Mouse (Mus musculus): ENCODE measurements at regions not wholly inside any gene's neighbourhood (a gene's known extent, or its start where the extent isn't known, plus 50 kb on each side); places are given as distances from the start of the nearest gene placed in this dataset.

GRCm38 (mm10) chr17:45808374-45808773 is 74.7 kb upstream of the 1600014C23Rik start:
- Histone ChIP-seq H3K27me3 (peaks cover 25% of the 10 kb centered on the region), H3K9me3 (no peaks in the 10 kb centered on the region), H3K36me3 (no peaks in the 10 kb centered on the region), H3K27ac (no peak overlapping the region), H3K9ac (replicated peaks) (no peak overlapping the region), H3K4me3 (replicated peaks) (no peak overlapping the region), H3K4me2 (no peak overlapping the region), H3K4me1 (replicated peaks) (peaks cover 33% of the 10 kb centered on the region)
- ATAC-seq (ENCODE audit: insufficient number of reproducible peaks, insufficient read depth, low FRiP score, low TSS enrichment, low read depth), result no peak
- 74% methylated on average over 4 of the region's 4 CpGs for WGBS

DNA sequence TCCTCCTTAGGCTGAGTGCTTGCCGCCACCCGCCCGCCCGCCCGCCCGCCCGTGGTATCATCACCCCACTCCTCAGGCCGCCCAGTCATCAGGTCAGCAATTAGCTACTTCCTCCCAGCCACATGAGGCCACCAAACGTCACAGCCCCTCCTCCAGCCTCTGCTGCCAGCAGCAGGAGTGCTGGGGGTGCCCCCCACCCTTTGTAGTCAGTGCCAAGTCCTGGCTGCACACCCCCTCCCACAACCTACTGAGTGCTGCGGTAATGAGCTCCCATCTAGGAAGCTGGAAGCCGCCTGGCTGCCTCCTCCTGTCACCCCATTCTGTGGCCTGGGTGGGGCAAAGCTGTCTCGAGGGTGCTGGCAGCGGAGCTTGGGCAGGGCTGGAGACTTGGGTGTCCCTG is 73.8 kb upstream of the 1600014C23Rik start:
- H3K27ac ChIP-seq, result peak overlapping the region; percentile 17; the same call in 1 of the 2 replicates
- ATAC-seq (ENCODE audit: insufficient number of reproducible peaks, insufficient read depth, low FRiP score, low TSS enrichment, low read depth), result no peak
- 21% methylated on average over 11 of the region's 13 CpGs for WGBS
- H3K9me3 ChIP-seq, result no peaks in the 10 kb centered on the region
- H3K4me2 ChIP-seq, result peak overlapping the region; percentile 13; the same call in 1 of the 2 replicates
- H3K36me3 ChIP-seq, result no peaks in the 10 kb centered on the region
- H3K27me3 ChIP-seq, result peaks cover 25% of the 10 kb centered on the region
- no peak overlapping the region for H3K4me3 ChIP-seq (replicated peaks)
- H3K4me1 ChIP-seq (replicated peaks), result peaks cover 30% of the 10 kb centered on the region
- no peak overlapping the region for H3K9ac ChIP-seq (replicated peaks)

DNA sequence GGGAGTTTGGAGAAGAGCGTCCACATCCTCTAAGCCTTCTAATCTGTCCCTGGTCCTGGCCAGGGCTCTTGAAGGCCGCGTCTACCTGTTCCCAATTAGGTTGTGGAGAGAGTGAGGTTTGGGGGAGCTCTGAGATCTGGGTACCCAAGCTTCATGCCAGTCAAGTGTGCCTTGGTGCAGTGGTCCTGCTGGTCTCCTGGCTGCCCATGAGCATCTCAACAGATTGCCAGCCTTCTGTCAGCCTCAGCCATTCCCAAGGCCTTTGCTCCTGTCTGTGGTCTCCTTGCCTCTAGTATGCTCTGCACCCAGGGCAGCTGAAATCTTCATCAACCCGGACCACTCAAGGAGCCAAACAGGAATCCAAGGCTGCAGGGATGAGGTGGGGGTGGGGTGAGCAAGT is 73.2 kb upstream of the 1600014C23Rik start:
- 0 out of 2 replicates have a peak overlapping the region, but pooled peaks have one; percentile 13 for H3K4me2 ChIP-seq
- no peaks in the 10 kb centered on the region for H3K36me3 ChIP-seq
- H3K4me1 ChIP-seq (replicated peaks), result peaks cover 30% of the 10 kb centered on the region
- no peak for ATAC-seq (ENCODE audit: insufficient number of reproducible peaks, insufficient read depth, low FRiP score, low TSS enrichment, low read depth)
- no peaks in the 10 kb centered on the region for H3K9me3 ChIP-seq
- H3K27ac ChIP-seq, result peak overlapping the region; percentile 73; the same call in 1 of the 2 replicates
- 51% methylated on average over 4 of the region's 4 CpGs for WGBS
- peaks cover 25% of the 10 kb centered on the region for H3K27me3 ChIP-seq
- H3K9ac ChIP-seq (replicated peaks), result no peak overlapping the region
- no peak overlapping the region for H3K4me3 ChIP-seq (replicated peaks)

GRCm38 (mm10) chr17:45806430-45806829 is 72.8 kb upstream of the 1600014C23Rik start:
- Histone ChIP-seq H3K9ac (replicated peaks) (no peak overlapping the region), H3K27me3 (peaks cover 25% of the 10 kb centered on the region), H3K27ac (peak overlapping the region; percentile 73), H3K36me3 (no peaks in the 10 kb centered on the region), H3K4me2 (no peak overlapping the region), H3K9me3 (no peaks in the 10 kb centered on the region), H3K4me3 (replicated peaks) (no peak overlapping the region), H3K4me1 (replicated peaks) (peaks cover 30% of the 10 kb centered on the region)
- ATAC-seq (ENCODE audit: insufficient number of reproducible peaks, insufficient read depth, low FRiP score, low TSS enrichment, low read depth), result no peak
- WGBS, result 25% methylated on average over 5 of the region's 5 CpGs

DNA sequence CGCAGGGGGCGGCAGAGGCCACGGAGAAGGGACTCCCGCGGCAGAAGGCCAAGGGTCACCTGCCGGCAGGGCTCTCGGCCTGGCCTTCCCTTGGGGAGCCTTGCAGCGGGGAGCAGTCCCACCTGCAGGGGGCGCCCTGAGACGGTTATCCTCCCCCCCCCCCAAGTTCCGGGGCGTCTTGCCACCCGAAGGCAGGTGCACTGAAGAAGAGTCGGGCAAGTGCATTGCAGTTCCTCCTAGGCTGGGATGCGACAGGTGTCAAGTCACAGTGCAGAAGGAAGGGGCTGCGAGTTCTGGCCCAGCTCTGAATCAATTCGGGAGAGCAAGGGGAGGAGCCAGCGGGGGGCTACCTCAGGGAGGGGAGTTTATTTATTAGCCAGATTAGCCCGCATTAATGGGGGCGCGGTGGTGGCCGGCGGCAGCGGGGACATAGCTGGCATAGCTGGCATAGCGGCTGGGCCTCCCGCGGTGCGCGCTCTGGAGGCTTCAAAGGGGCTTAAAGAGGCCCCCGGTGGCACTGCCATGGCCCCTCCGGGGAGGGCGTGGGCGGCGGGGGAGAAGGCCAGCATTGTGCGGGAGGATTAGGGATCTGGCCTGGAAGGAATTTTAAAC is 71.9 kb upstream of the 1600014C23Rik start:
- 2% methylated on average over 33 of the region's 35 CpGs for WGBS
- Histone ChIP-seq H3K27me3 (peaks cover 25% of the 10 kb centered on the region), H3K9ac (replicated peaks) (no peak overlapping the region; the same call in 1 of the 2 replicates), H3K36me3 (no peaks in the 10 kb centered on the region), H3K27ac (0 out of 2 replicates have a peak overlapping the region, but pooled peaks have one; percentile 35), H3K4me2 (peak overlapping the region; percentile 47), H3K4me1 (replicated peaks) (peaks cover 30% of the 10 kb centered on the region), H3K9me3 (peaks cover 2% of the 10 kb centered on the region; the same call in 1 of the 2 replicates), H3K4me3 (replicated peaks) (peak overlapping the region; percentile 11; the same call in 1 of the 2 replicates)
- no peak for ATAC-seq (ENCODE audit: insufficient number of reproducible peaks, insufficient read depth, low FRiP score, low TSS enrichment, low read depth)

DNA sequence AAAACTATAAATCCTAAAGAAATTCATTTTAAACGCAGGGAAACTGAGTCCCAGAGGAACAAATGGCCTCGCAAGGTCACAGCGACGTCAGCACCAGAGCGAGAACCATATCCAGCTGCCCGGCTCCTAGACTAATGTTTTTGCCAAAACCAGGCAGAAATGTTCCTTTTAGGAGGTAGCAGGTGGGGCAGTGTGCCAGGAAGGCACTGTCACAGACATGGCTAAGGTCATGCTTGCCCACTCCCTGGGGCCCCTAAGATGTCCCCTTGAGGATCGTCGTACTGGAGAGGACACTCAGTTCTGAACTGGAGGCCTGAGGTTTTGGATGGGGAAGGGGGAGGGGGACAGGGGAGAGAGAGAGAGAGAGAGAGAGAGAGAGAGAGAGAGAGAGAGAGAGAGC is 69.7 kb upstream of the 1600014C23Rik start:
- 86% methylated on average over 8 of the region's 8 CpGs for WGBS
- no peak for ATAC-seq (ENCODE audit: insufficient number of reproducible peaks, insufficient read depth, low FRiP score, low TSS enrichment, low read depth)

GRCm38 (mm10) chr17:45802439-45802838 is 68.8 kb upstream of the 1600014C23Rik start:
- Histone ChIP-seq H3K27ac (no peak overlapping the region), H3K9ac (replicated peaks) (no peak overlapping the region), H3K36me3 (no peaks in the 10 kb centered on the region), H3K4me2 (no peak overlapping the region), H3K4me1 (replicated peaks) (peaks cover 26% of the 10 kb centered on the region), H3K27me3 (peaks cover 23% of the 10 kb centered on the region), H3K4me3 (replicated peaks) (no peak overlapping the region), H3K9me3 (peaks cover 8% of the 10 kb centered on the region; the same call in 1 of the 2 replicates)
- 85% methylated on average over 8 of the region's 8 CpGs for WGBS
- ATAC-seq (ENCODE audit: insufficient number of reproducible peaks, insufficient read depth, low FRiP score, low TSS enrichment, low read depth), result no peak

More for the DNA sequence above, 69.7 kb upstream of the 1600014C23Rik start:
- Histone ChIP-seq H3K27ac (no peak overlapping the region), H3K4me1 (replicated peaks) (peaks cover 30% of the 10 kb centered on the region), H3K27me3 (peaks cover 25% of the 10 kb centered on the region), H3K4me3 (replicated peaks) (no peak overlapping the region), H3K9ac (replicated peaks) (no peak overlapping the region), H3K9me3 (peaks cover 8% of the 10 kb centered on the region; the same call in 1 of the 2 replicates), H3K36me3 (no peaks in the 10 kb centered on the region), H3K4me2 (no peak overlapping the region)

- Histone ChIP-seq H3K36me3 (no peaks in the 10 kb centered on the region), H3K27ac (no peak overlapping the region), H3K9me3 (peaks cover 10% of the 10 kb centered on the region; the same call in 1 of the 2 replicates), H3K27me3 (peaks cover 5% of the 10 kb centered on the region), H3K9ac (replicated peaks) (no peak overlapping the region), H3K4me3 (replicated peaks) (no peak overlapping the region), H3K4me1 (replicated peaks) (no peaks in the 10 kb centered on the region), H3K4me2 (no peak overlapping the region)
- no peak for ATAC-seq (ENCODE audit: insufficient number of reproducible peaks, insufficient read depth, low FRiP score, low TSS enrichment, low read depth)
- WGBS, result 90% methylated on average over 1 of the region's 1 CpGs
Observed at GRCm38 (mm10) chr17:45799725-45800124, 66.1 kb upstream of the 1600014C23Rik start.

- no peaks in the 10 kb centered on the region; the same call in 1 of the 2 replicates for H3K27me3 ChIP-seq
- H3K4me2 ChIP-seq, result no peak overlapping the region
- no peaks in the 10 kb centered on the region for H3K4me1 ChIP-seq (replicated peaks)
- 69% methylated on average over 11 of the region's 11 CpGs for WGBS
- peaks cover 10% of the 10 kb centered on the region; the same call in 1 of the 2 replicates for H3K9me3 ChIP-seq
- no peak overlapping the region for H3K27ac ChIP-seq
- no peak overlapping the region for H3K4me3 ChIP-seq (replicated peaks)
- no peak overlapping the region for H3K9ac ChIP-seq (replicated peaks)
- H3K36me3 ChIP-seq, result no peaks in the 10 kb centered on the region
- ATAC-seq (ENCODE audit: insufficient number of reproducible peaks, insufficient read depth, low FRiP score, low TSS enrichment, low read depth), result no peak
Observed at GRCm38 (mm10) chr17:45798996-45799395, 65.4 kb upstream of the 1600014C23Rik start.

GRCm38 (mm10) chr17:45798456-45798855 is 64.8 kb upstream of the 1600014C23Rik start:
- WGBS, result 81% methylated on average over 8 of the region's 8 CpGs
- H3K36me3 ChIP-seq, result no peaks in the 10 kb centered on the region
- no peak for ATAC-seq (ENCODE audit: insufficient number of reproducible peaks, insufficient read depth, low FRiP score, low TSS enrichment, low read depth)

DNA sequence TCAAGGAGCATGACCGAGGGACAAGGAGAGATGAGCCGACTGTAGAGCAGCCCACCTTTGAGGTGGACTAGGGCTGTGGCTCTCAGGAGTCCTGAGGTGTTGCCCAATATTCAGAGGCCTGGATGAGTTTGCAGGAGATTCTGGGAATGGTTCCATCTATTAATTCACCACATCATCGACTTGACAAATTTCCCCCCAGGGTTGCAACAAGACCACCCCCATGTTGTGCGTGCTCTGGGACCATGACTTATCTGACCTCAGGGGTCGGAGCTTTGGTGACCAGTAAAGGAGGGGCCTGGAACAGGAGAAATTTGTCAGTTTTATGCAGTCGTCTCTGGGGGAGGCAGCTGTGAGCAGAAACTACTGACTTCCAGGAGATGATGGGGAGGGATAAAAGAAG is 63.5 kb upstream of the 1600014C23Rik start:
- Histone ChIP-seq H3K4me3 (replicated peaks) (no peak overlapping the region), H3K9me3 (peaks cover 10% of the 10 kb centered on the region; the same call in 1 of the 2 replicates)
- WGBS, result 65% methylated on average over 6 of the region's 6 CpGs

More at GRCm38 (mm10) chr17:45798456-45798855, 64.8 kb upstream of the 1600014C23Rik start:
- H3K9ac ChIP-seq (replicated peaks), result no peak overlapping the region
- peaks cover 10% of the 10 kb centered on the region; the same call in 1 of the 2 replicates for H3K9me3 ChIP-seq
- no peaks in the 10 kb centered on the region for H3K4me1 ChIP-seq (replicated peaks)
- no peaks in the 10 kb centered on the region for H3K27me3 ChIP-seq
- H3K27ac ChIP-seq, result no peak overlapping the region
- no peak overlapping the region for H3K4me2 ChIP-seq
- no peak overlapping the region for H3K4me3 ChIP-seq (replicated peaks)

More for the DNA sequence above, 63.5 kb upstream of the 1600014C23Rik start:
- Histone ChIP-seq H3K9ac (replicated peaks) (no peak overlapping the region), H3K36me3 (no peaks in the 10 kb centered on the region), H3K4me1 (replicated peaks) (no peaks in the 10 kb centered on the region), H3K4me2 (no peak overlapping the region), H3K27me3 (no peaks in the 10 kb centered on the region), H3K27ac (no peak overlapping the region)
- ATAC-seq (ENCODE audit: insufficient number of reproducible peaks, insufficient read depth, low FRiP score, low TSS enrichment, low read depth), result no peak
